Mouse (Mus musculus): Measurements from ENCODE around the gene Amz1.

The Amz1 gene

GRCm38 (mm10) chr5:140767704-140768141, 43.8 kb downstream of the Amz1 start:
- DNase-seq (ENCODE audit: low read depth) = no peak

GRCm38 (mm10) chr5:140768333-140768732, 44.4 kb downstream of the Amz1 start:
- DNase-seq (ENCODE audit: low read depth) = no peak

GRCm38 (mm10) chr5:140771612-140772011, 47.7 kb downstream of the Amz1 start:
- DNase-seq (ENCODE audit: low read depth) = peak; percentile 35

- peak; percentile 18 for DNase-seq (ENCODE audit: low read depth)
Measured at GRCm38 (mm10) chr5:140772158-140772557, 48.2 kb downstream of the Amz1 start.

GRCm38 (mm10) chr5:140775111-140775510, 51.2 kb downstream of the Amz1 start:
- no peak for DNase-seq (ENCODE audit: low read depth)

GRCm38 (mm10) chr5:140776968-140777367, 53.0 kb downstream of the Amz1 start:
- DNase-seq (ENCODE audit: low read depth) = no peak

GRCm38 (mm10) chr5:140781122-140781521, 57.2 kb downstream of the Amz1 start:
- no peak for DNase-seq (ENCODE audit: low read depth)

- DNase-seq (ENCODE audit: low read depth) = no peak
Measured at GRCm38 (mm10) chr5:140781886-140782572, 58.1 kb downstream of the Amz1 start.

GRCm38 (mm10) chr5:140783577-140783976, 59.6 kb downstream of the Amz1 start:
- no peak for DNase-seq (ENCODE audit: low read depth)

GRCm38 (mm10) chr5:140784288-140784687, 60.4 kb downstream of the Amz1 start:
- no peak for DNase-seq (ENCODE audit: low read depth)

- DNase-seq (ENCODE audit: low read depth) = no peak
Measured at GRCm38 (mm10) chr5:140785240-140785872, 61.4 kb downstream of the Amz1 start.

- DNase-seq (ENCODE audit: low read depth) = no peak
Measured at GRCm38 (mm10) chr5:140789561-140789960, 65.6 kb downstream of the Amz1 start.

- peak; percentile 18 for DNase-seq (ENCODE audit: low read depth)
Measured at GRCm38 (mm10) chr5:140790392-140790791, 66.5 kb downstream of the Amz1 start.

- peak; percentile 9 for DNase-seq (ENCODE audit: low read depth)
Measured at GRCm38 (mm10) chr5:140790937-140791877, 67.3 kb downstream of the Amz1 start.

GRCm38 (mm10) chr5:140792233-140792632, 68.3 kb downstream of the Amz1 start:
- no peak for DNase-seq (ENCODE audit: low read depth)

GRCm38 (mm10) chr5:140794753-140795152, 70.8 kb downstream of the Amz1 start:
- DNase-seq (ENCODE audit: low read depth) = no peak

GRCm38 (mm10) chr5:140795176-140795575, 71.2 kb downstream of the Amz1 start:
- DNase-seq (ENCODE audit: low read depth) = no peak

- DNase-seq (ENCODE audit: low read depth) = no peak
Measured at GRCm38 (mm10) chr5:140796051-140796450, 72.1 kb downstream of the Amz1 start.

- no peak for DNase-seq (ENCODE audit: low read depth)
Measured at GRCm38 (mm10) chr5:140798158-140798557, 74.2 kb downstream of the Amz1 start.

GRCm38 (mm10) chr5:140798775-140799174, 74.8 kb downstream of the Amz1 start:
- peak; percentile 35 for DNase-seq (ENCODE audit: low read depth)

GRCm38 (mm10) chr5:140799190-140799589, 75.3 kb downstream of the Amz1 start:
- no peak for DNase-seq (ENCODE audit: low read depth)

GRCm38 (mm10) chr5:140800288-140800923, 76.5 kb downstream of the Amz1 start:
- DNase-seq (ENCODE audit: low read depth) = no peak
